Mouse (Mus musculus) spleen, postnatal 0 days (tissue): ENCODE measurements around the gene Bicdl1. TPM values are rescaled to one million over a fixed set of nuclear protein-coding genes. Genes with fewer than 3 reads are reported as not detected.

ENCODE experiments used
- polyA plus RNA-seq: library from polyadenylated mRNA; unstranded; fragments of >200 nt; fragmentation: Nextera tagmentation; extraction: Ambion mirVana; gene quantifications from 2 replicates; pipeline ENCODE4 v1.2.1, GENCODE M21; 2015

The Bicdl1 gene
- polyA plus RNA-seq, result 4.9 and 7.0 TPM in 2 replicates

GRCm38 (mm10) chr5:115731001-115731731, at the start of gene Bicdl1:
TSS of gene Bicdl1 (minus strand) at chr5:115731621.

DNA sequence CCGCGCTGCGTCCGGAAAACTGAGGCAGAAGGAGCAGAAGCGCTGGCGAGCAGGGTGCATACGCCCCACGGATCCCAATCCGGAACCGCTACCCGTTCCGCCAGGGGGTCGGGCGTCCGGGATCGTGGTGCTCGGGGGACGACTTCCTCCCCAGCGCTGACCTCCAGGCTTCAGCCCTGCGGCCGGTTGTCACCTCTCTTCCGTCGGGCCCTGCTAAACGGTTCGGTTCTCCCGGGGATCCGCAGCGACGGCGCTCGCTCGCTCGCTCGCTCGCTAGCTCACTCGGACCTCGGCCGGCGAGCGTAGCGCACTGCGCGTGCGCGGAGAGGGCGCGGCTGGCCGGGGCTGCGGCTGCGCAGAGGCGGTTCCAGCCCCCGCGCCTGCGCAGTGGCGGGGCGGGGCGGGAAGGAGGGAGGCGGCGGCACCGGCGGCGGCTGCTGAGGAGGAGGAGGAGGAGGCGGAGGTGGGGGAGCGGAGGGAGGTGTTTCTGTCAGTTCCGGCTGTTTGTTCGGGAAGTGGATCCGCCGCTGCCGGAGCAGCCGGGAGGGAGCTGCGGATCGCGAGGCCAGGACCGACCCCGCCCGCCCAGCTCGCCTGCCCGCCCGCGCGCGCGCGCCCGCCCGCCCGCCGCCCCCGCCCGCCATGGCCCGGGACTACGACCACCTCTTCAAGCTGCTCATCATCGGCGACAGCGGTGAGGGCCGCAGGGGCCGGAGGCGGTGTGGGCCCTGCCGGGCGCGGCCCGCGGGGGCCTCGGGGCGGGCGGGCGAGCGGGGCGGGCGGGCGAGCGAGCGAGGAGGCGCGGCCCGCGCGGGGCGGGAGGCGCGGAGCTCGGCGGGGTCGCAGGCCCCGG, 99.7 kb downstream of the Bicdl1 start, which contains the start of gene Rab35:
Gene Rab35, plus strand, starts transcription at position 404 of the 853 bp plus-strand sequence.

Other genes starting within 250 kb of the Bicdl1 start
- 8.4 and 9.7 TPM in 2 replicates for gene Sirt4, start 246.9 kb downstream of the Bicdl1 start, polyA plus RNA-seq
- 18.6 and 26.8 TPM in 2 replicates for gene Pxn, start 224.9 kb downstream of the Bicdl1 start, polyA plus RNA-seq
- 1,668 and 1,736 TPM in 2 replicates for gene Rplp0, start 172.2 kb downstream of the Bicdl1 start, polyA plus RNA-seq
- gene Gcn1l1, start 166.4 kb downstream of the Bicdl1 start, polyA plus RNA-seq, result 15.1 and 16.5 TPM in 2 replicates
- 16.4 and 17.0 TPM in 2 replicates for gene Rab35, start 99.7 kb downstream of the Bicdl1 start, polyA plus RNA-seq
- gene Cit, start 113.7 kb upstream of the Bicdl1 start, polyA plus RNA-seq, result 36.1 and 36.4 TPM in 2 replicates